Mouse (Mus musculus) B cell, adult 2 months (primary cell): ENCODE results near the gene Dkkl1.

Experiments
- DNase-seq, 2 experiments: peaks; one replicate each; pipeline ENCODE4 v3.0.0; 2022

Gene Dkkl1

DNA sequence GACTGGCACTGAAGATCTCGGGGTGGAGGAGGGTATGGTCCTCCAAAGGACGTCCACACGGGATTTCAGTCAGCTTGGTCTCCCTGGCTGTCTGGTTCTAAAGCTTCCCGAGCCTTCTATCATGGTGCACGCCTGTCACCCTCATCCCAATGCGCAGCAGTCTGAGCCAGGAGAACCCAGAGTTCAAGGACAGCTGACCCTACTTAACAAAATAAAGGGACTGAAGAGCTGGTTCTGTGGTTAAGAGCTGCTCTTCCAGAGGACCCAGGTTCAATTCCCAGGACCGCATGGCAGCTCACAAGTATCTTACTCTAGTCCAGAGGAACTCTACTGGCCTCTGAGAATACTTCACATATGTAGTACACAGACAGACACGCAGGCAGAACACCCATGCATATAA, 17.1 kb upstream of the Dkkl1 start:
- no peak for DNase-seq

DNA sequence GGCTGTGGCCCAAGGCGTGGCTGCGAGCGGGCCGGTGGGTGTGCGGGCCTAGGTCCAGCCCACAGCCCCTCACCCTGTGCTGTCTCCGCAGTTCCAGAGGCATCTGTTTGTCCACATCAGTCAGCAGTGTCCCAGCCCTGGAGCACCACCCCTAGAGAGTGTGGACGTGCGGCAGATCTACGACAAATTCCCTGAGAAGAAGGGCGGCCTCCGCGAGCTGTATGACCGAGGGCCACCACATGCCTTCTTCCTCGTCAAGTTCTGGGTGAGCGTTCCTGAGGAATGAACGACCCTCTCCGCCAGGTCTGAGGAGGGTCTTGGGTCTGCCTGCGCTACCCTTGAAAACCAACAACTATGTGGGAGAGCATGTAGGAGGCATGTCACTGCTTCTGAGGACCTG, 16.6 kb upstream of the Dkkl1 start:
- no peak for DNase-seq

DNA sequence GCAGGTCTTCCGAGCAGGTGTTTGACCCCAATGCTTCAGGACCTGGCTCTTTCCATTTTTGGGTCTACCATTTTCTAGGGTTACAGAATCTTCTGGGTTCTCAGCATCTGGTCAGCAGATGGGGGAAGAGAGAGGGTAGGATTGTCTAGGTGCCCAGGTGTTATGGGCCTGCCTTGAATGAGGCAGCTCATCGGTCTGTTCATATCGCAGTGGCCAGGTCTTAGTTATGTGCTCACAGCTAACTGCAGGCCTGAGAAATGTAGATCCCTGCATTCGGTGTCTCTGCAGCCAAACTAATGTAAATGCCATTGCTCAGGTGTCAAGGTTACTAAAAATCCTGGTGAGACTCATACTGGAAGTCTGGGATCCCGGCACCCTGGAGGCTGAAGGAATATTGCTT, 14.5 kb upstream of the Dkkl1 start:
- DNase-seq = no peak

DNA sequence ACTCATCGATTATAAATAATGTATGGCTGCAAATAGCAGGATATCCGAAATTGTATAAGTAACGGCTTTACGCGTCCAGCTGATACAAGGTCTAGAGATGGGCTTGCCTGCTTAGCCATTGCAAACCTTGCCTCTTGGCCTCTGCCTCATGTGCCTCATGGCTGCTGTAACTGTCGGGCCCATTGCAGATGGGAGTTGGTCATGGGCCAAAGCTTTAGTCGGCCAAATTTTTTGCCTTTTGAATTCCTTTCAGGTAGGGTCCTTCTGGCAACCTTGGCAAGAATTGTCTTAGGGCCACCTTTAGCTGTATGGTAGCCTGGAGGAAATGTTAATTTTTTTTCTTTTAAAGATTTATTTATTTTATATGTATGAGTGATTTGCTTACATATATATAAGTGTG, 12.9 kb upstream of the Dkkl1 start:
- DNase-seq = no peak

DNA sequence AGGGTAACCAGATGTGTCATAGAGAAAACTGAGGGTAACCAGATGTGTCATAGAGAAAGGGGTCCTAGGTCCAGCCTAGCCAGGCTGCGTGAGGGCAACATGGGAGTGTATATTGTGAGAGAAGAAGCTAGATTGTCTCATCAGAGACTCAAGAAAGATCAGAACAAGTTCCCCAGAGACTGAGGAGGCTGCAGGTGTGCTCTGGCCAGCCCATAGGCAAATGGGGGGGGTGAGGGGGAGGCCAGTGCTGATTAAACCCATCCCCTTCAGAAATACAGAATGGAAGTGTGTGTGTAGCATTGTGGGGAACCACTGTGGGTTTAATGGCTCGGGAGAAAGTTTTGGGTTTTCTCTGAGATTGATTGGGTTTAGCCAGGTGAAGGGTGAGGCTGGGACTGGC, 9.7 kb upstream of the Dkkl1 start:
- DNase-seq = no peak

DNA sequence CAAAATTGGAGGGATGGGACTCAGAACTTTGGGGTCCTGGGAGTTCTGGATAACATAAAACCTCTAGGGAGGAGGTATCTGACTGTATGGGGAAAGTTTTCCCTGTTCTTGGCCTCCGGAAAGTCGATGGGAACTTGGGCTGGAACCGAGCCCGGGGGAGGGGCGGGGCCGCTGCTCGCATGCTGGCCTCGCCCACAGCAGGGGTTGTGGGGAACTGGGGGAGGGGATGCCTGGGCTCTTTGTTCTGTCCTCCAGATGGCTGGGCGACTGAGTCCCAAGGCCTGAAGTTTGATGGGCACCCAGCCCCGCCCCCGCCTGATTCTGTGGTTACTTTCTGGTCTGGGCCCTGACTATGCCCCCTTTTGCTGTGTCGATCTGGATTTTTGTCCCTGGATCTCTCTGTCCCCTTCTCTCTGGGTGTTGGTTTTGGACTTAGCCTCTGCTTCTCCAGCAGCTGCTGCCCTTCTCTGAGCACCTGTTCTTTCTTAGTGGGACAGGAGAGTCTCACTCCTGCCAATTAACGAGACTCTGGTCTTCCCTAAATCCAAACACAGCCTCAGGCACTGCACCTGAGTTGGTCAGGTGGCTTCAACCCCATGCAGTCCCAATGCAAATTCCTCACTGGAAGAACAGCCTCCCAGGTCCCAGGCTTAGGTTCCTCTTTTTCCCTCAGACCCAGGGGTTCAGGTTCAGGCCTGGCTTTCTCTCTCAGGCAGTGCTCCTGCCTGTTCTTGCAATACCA, 4.7 kb upstream of the Dkkl1 start:
- DNase-seq = no peak

DNA sequence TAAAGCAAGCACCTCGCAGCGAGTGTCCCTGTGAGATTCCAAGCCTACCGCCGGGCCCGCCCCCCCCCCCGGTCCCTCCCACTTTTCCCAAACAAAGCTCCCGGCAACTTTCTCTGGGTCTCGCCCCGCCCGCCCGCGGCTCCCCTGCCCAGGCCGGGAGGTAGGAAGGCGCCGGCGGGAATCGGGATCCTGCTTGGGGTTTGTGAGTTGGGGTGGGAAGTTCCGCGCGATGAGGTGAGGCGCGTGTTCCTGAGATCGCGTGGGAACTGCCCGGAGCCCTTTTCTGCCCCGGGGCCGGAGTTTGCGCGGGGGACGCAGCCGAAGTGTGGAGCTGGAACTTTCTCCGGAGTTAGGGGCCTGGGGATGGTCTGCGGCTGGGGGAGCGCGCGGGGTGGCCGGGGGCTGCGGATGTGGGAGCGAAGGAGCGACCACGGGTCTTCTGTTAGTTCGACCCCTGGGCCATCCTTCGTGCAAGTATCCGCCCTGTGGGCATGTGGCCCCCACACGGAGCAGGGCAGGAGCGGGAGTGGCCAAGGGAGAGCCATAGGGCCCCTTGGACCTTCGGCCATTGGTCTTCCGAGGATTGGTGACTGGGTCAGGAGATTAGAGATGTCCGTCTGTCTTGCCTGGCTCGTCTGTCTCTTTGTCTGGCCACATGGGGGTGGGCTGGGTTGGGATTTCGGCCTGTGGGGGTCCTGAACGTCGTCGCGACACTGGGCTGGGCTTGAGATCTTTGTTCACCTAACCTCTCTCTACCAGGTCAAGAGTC, 3.9 kb upstream of the Dkkl1 start, which contains the start of gene Tead2:
Gene Tead2 (plus strand): TSS at position 81 of the 769 bp plus-strand sequence.
- DNase-seq = no peak

DNA sequence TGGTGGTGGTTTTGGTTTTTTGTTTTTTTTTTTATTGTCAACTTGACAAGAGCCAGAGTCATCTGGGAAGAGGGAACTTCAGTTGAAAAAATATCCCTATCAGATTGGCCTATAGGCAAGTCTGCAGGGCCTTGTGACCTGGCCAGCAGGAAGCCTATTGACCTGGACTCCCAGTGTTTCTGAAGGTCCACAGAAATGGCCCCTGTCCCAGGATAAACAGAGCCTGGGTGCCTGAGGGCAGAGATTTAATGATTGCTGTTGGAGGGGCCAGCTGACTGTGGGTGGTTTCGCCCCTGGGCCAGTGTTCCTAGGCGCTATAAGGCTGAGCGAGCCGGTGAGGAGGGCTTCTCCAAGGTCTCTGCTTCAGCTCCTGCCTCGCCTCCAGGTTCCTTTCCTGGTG, 1.8 kb upstream of the Dkkl1 start:
- no peak for DNase-seq

DNA sequence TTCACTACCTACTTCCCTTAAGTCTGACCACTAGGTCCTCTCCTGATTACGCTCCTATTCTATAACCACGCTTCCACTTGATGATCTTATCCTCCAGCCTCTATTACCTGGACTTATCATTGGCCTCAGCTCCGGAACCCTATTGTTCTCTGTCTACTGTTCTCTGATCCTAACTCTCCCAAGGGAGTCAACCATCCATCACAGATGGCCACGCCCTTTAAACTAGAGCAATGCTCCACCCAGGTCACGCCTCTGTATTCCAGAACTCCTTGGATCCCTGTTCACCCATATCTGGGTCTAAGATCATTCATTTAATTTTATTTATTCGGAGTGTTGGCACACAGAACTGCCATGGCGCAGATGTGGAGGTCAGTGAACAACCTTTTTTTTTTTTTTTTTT, 409 bp upstream of the Dkkl1 start:
- no peak for DNase-seq

DNA sequence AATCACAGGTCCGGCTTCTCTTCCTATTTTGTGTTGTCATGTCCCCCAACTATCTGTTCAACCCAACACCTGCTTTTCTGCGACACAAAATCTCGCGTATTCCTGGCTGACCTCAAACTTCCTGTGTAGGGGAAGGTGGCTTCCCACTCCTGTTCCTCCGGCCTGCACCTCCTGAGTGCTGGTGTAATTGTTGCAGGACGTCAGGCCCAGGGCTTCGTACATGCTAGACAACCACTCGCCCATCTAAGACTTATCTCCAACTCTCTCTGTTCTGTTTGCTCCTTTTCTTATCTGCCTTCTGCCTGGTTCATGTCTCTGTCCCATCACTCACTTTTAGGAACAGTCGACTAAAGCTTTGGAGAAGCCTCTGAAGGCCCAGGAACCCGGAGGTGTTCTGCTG, 877 bp downstream of the Dkkl1 start:
- DNase-seq = no peak

DNA sequence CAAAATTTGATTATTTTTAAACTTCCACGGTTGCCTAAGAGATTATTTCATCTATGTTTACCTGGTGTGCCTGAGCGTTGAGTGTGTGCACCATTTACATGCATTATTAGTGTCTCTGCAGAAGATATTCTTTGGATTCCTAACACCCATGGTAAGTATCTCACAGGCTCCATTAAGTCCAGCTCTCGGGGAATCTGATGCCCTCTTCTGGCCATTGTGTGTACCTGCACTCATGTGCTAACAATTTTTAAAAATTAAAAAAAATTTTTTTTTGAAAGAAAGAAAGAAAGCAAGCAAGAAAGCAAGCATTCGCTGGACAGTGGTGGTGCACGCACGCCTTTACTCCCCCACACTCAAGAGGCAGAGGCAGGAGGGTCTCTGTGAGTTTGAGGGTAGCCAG, 3.7 kb downstream of the Dkkl1 start:
- DNase-seq = no peak

DNA sequence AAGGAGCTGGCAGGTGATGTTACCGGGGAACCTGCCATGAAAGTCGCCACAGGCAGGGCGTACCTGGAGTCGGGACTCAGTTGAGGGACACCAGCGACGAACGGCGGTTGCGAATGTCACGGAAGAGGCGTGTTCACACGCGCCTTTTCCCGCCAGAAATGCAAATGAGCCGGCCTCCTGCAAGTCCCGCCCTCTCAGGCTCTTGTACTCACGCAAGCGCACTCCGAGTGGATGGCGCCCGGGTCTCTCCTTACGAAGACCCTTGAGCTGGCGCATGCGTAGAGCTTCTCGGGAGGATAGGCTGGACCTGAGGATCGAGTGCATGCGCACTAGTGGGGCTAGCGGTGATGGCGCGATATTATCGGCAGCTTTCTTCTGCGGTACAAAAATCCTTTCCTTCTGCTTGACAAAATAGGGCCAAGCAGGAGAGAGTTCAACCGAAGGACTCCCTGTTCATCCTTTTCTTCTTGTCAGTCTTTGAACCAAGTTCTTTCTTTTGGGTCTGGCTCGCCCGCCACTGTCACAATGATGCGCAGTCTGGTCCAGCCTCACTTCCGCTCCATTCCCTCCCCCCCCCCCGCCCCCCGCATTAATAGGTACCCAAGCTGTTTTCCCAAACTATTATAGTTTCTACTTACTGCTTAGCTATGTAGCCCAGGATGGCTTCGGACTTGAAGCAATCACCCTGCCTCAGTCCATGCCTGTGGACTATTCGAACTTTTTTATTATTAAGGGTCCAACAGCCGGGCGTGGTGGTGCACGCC, 7.4 kb downstream of the Dkkl1 start, which contains the start of gene Ccdc155:
Gene Ccdc155 (minus strand): TSS at position 513 of the 764 bp plus-strand sequence.
- peak; percentile 85 for DNase-seq

DNA sequence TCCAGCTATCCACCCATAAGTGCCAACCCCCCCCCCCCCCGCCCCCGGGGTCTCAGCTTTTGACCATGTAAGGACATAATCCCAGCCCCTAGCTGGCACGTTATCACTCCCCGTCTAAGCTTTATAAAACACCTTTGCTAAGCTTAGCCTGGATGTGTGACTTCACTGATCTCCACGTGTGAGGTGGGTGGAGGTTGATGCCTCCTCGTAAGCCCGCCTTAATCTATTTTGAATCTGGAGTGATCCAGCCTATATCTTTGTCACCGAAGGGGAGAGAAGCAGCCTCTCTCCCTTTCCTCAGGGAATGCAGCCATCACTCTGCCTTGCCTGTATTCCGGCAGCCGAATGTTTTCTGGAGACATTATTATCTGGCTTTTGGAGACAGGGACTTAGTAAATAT, 9.3 kb downstream of the Dkkl1 start:
- no peak for DNase-seq

DNA sequence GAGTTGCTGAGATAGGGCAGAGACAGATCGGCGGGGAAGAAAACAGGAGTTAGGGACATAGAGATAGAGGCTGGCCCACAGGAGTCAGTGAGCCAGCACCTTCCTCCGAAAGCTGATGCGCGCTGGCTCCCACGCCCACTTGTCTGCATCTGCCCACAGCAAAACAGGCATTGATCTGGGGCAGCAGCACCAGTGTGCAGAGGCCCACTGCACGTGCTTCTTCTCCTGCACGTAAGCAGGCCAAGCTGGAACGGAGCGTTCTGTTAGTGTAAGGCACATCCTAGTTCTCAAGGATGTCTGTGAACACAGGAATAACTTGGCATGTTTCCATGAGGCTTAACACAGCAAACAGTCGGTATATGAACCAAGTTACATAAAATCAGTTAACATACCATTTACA, 13.0 kb downstream of the Dkkl1 start:
- DNase-seq = no peak

DNA sequence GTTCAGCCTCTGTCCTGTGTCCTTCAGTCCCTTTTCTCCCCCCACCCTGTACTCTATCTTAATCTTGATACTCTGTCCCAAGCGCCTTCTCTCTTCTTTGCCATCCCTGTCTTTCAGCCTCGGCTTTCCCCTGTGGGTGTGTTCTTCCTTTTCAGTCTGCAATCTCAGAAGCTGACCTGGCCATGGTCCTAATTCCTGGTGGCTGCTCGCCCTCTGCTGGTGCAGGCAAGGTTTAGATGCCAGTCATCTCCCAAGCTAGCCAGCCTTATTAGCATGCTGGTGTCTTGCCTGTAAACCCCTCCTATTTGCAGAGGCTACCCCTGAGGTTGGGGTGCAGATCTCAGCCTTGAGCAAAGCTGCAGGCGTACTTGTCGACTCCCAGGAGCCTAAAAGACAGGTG, 13.5 kb downstream of the Dkkl1 start:
- peak; percentile 68 to 73 for DNase-seq

DNA sequence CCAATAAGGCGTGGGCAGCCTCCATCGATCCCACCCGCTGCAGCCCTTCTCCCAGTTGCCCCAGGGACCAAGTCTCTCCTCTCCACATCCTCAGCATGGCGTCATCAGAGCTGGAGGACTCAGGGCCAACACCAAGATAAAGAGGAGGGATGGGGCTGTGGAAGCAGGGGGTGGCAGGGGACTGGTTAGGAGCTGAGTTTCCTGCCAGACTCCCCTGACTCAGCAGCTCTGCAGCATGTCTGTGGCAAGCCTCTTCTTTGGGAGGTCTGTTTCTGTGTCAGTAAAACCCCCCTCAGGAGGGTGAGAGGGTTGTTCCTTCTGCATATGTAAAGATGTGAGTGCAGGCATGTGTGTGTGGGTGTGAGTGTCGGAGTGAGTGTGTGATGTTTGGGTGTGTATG, 15.0 kb downstream of the Dkkl1 start:
- DNase-seq = no peak

DNA sequence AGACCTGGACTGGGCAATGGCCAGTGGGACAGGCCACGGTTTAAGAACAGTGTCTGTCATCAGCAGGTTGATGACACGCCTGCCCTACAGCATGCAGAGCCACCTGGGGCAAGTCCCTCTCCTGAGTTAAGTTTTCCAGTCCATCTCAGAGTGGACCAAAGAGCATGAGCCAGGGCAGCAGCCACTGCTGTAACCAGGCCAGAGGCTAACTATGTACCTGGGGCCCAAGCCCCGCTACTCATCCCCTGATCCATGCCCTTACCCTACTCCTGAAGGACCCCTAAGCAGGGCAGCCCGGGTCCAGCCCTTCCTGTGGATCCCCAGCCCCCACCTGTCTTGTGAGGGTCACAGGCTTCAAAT, 15.8 kb downstream of the Dkkl1 start:
- no peak for DNase-seq

DNA sequence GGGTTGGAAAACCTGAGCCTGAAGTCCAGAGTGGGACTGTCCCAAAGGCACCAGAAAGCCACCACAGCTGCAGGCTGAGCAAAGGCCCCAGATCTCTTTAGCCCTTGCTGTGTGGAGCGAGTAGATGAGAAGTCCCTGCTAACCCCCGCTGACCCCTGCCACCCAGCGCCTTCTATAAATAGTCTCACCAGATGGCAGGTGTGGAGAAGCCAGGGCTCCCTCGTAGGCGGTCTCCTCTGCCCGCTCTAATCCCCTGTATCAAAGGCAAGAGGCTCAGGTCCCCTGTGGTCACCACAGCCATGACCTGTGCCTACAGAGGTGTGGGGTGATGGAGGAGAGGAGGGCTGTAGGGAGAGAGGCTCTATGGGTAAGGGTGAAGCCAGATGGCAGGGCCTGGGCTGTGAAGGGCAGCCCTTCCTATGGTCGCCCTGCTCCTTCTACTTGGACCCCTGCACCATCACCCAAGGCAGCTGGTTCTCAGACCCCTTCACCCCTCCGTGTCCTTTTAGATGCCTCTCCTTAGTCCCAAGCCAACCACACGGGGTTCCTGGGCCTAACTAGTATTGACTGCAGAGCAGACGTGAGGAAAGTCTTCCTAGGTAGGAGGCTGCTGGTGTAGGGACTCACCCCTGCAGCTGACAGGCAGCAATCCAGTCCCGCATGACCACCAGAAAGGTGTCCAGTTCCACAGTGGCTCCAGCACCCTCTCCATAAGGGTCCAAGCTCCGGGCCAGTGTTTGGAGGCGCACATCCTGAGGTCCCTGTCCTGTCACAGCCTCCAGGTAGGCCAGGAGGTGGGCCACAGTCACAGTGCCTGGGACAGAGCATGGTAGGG, 16.4 kb downstream of the Dkkl1 start:
- DNase-seq = no peak

DNA sequence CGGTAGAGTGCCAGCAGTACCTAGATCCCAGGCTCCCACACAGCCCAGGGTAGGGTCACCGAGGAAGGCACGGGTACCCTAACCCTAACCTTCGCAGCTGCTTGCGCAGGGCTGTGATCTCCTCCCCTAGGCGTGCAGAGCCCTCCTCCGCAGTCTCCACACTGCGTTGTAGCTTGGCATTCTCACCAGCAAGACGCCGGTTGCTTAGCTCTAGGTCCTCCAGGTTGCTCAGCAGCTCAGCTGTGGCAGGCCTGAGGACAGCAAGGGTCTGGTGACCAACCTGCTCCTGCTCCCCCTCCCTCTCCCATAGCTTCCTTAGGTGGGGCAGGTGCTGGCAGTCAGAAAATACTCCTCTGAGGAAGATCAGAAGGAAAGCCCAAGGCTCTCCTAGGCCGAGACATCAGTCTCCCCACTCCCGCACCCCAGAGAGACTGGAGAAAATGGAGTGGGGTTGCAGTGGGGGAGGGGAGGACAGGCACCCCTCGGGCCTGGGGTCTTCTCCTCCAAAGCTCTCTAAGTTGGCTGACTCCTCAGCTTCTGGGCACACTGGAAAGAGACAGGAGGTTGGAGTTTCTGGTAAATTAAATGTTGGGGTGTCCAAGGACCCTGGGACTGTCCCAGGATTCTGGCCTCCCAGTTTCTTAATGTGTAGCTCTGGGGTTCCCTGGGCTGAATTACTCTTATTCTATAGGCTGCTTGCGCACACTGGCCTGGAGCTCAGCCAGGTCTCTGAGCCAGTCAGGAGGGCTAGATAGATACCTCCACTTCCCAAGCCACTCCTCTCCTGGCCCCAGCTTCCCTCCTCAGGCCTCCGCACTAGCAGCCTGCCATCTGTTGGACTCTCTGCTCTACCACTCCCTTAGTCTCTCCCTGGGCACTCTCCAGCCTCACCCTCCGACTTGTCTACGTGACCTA, 17.8 kb downstream of the Dkkl1 start:
- no peak for DNase-seq

DNA sequence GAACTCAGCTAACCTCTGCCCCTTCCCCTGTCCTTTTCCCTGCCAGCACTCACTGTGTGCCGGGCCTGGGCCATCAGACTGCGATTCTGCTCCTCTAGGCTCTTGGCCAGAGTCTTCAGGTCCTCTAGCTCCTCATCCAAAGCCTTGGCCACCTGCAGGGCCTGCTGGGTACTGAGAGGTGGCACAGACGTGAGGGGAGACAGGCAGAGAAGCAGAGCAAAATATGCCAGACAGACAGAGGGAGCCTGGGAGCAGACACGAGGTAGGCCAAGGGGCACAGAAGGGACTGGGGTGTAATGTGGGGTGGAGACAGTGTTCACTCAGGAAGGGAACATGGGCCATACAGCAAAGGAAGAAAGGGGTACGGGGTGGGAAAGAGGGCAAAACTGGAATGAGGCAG, 18.5 kb downstream of the Dkkl1 start:
- no peak for DNase-seq

DNA sequence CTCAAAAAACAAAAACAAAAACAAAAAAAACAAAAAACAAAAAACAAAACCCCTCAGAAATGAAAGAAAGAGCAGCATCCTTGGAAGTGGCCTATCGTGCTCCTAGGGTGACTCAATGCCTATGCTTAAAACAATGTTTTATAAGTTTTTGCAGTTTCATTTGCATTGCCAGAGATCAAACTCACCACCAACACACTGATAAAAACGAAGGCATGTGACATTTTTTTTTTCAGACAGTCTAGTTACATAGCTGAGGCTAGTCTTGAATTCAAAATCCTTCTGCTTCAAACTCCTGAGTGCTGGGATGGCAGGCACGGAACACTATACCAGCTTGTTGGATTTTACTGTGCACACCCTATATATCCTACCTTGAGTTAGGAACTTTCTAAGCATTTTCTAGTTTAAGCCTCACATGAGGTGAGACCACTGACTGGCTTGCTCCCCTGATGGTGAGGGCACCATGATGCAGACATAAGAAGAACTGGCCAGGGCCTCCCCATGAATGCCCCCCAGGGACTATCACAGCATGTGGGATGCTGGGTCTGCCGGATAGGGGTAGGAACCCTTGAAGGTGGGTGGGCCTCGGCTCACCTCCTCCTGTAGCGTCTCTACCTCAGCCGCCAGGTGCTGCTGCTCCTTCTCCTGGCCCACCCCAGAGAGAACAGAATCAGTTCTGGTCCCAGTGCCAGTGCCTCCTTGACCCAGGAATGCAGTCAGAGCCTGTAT, 19.2 kb downstream of the Dkkl1 start:
- no peak for DNase-seq
